Mouse (Mus musculus): ENCODE measurements around the gene Tmem41b. TPM values are rescaled to one million over a fixed set of nuclear protein-coding genes. Genes with fewer than 3 reads are reported as not detected.
A peak's percentile ranks its signal among the peaks of the same experiment; 100 is the strongest.

Gene Tmem41b
- polyA plus RNA-seq, 1 experiment from 2014 or later, result 56.5 TPM

DNA sequence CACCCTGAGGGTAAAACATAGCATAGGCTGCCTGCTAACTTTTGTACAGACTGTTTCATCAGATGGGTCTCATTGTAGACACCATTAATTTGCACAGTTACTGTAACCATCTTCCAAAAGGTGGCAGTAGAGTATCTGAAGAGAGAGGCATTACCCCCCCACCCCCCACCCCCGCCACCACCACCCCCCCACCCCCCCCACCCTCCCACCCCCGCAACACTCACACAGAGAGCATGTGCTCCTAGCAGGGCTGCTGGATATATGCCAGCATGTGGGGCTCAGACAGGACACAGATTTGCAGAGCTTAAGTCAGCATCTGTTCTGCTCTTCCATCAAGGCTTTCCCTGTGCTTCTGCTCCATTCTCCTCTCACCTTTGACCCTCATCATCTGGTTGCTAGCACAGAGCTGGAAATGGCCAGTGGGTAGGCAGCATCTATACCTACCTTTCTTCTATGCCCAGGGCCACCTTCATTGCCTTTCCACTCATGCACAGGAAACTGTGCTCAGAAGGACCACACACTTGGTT is 17.7 kb downstream of the Tmem41b start:
- Histone ChIP-seq H3K36me3 (ENCODE audit: control insufficient read depth, insufficient read depth, low read length) (no peaks in the 10 kb centered on the region), H3K4me3 (ENCODE audit: low read depth, low read length) (no peak overlapping the region), H3K27me3 (ENCODE audit: control insufficient read depth, insufficient read depth, low read length) (no peaks in the 10 kb centered on the region), H3K9ac (ENCODE audit: low read depth, low read length) (no peak overlapping the region), H3K9me3 (replicated peaks; ENCODE audit: control insufficient read depth, low read length) (no peaks in the 10 kb centered on the region), H3K4me2 (no peak overlapping the region), H3K27ac (ENCODE audit: low read depth, low read length) (no peak overlapping the region), H3K4me1 (ENCODE audit: control insufficient read depth, insufficient read depth, low read length) (peaks cover 7% of the 10 kb centered on the region; the same call in 1 of the 2 replicates)
- peak; percentile 52; the same call in 1 of the 2 replicates for ATAC-seq (replicated peaks; ENCODE audit: insufficient number of reproducible peaks, low FRiP score, low TSS enrichment)
- WGBS (ENCODE audit: insufficient replicate concordance), result no CpG with 5 or more reads among the region's 2 CpGs

DNA sequence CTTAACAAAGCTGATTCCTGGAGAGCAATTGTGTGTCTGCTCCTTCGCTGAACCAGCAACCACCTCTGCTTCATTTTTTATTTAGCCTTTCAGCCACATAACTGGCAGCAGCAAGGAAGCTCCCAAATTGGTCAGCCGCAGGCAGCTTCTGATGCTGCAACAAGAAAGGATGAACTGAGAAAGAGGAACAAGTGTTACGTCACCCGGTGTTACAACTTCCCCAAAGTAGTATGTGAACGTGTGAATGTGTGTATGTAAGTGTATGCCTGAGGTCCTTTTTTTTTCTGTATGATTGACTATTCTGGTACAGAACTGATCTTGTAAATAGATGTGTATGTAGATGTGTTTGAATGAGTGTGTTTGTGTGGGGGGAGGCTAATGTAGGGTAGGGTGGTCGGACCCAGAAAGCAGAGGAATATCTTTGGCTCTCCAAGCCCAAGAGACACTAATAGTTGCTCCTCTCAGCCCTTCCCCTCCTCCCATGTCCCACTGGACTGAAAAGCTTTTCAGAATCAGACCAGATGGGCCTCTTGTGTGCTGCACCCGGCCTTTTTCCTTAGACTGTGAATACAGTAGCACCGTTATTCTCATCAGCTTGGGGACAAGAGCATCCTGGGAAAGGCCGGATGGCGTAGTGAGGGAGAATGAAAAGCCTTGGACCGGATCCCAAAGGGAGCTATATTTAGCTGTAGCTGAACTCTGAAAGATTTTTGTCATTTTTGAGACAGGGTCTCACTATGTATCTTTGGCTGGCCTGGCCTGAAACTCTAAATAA is 18.7 kb downstream of the Tmem41b start:
- H3K27ac ChIP-seq (ENCODE audit: low read depth, low read length), result no peak overlapping the region
- no peaks in the 10 kb centered on the region for H3K27me3 ChIP-seq (ENCODE audit: control insufficient read depth, insufficient read depth, low read length)
- no peaks in the 10 kb centered on the region for H3K36me3 ChIP-seq (ENCODE audit: control insufficient read depth, insufficient read depth, low read length)
- H3K4me2 ChIP-seq, result no peak overlapping the region
- 68% methylated on average over 11 of the region's 11 CpGs for WGBS (ENCODE audit: insufficient replicate concordance)
- H3K9me3 ChIP-seq (replicated peaks; ENCODE audit: control insufficient read depth, low read length), result no peaks in the 10 kb centered on the region; the same call in 1 of the 2 replicates
- H3K4me3 ChIP-seq (ENCODE audit: low read depth, low read length), result no peak overlapping the region
- H3K9ac ChIP-seq (ENCODE audit: low read depth, low read length), result no peak overlapping the region
- ATAC-seq (replicated peaks; ENCODE audit: insufficient number of reproducible peaks, low FRiP score, low TSS enrichment), result no peak
- H3K4me1 ChIP-seq (ENCODE audit: control insufficient read depth, insufficient read depth, low read length), result peaks cover 7% of the 10 kb centered on the region; the same call in 1 of the 2 replicates

DNA sequence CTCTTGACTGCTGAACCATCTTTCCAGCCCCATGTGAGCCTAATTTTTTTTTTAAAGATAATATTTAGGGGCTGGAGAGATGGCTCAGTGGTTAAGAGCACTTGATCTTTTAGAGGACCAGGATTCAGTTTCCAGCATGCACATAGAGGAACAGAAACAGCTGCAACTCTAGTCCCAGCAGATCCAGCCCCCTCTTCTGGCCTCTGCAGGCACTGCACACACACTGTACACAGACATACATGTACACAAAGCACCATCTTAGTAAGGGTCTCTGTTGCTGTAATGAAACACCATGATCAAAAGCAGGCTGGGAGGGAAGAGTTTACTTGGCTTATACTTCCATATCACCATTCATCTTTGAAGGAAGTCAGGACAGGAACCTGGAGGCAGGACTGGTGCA is 21.1 kb downstream of the Tmem41b start:
- H3K4me3 ChIP-seq (ENCODE audit: low read depth, low read length), result no peak overlapping the region

DNA sequence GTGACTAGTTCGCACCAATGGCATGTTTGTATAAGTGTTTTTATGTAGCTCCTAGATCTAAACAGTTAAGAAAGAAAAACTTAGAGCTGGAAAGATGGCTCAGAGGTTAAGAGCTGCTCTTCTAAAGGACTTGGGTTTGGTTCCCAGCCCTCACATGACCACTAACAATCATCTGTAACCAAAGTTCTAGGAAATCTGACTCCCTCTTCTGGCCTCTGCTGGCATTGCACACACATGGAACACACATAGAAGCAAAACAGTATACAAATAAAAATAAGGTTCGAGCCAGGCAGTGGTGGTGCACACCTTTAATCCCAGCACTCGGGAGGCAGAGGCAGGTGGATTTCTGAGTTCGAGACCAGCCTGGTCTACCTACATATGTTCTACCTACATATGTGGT is 23.0 kb downstream of the Tmem41b start:
- H3K27ac ChIP-seq (ENCODE audit: low read depth, low read length), result no peak overlapping the region
- H3K9me3 ChIP-seq (replicated peaks; ENCODE audit: control insufficient read depth, low read length), result no peaks in the 10 kb centered on the region; the same call in 1 of the 2 replicates
- H3K4me3 ChIP-seq (ENCODE audit: low read depth, low read length), result no peak overlapping the region
- H3K4me1 ChIP-seq (ENCODE audit: control insufficient read depth, insufficient read depth, low read length), result peaks cover 6% of the 10 kb centered on the region
- H3K36me3 ChIP-seq (ENCODE audit: control insufficient read depth, insufficient read depth, low read length), result no peaks in the 10 kb centered on the region
- no peak overlapping the region for H3K4me2 ChIP-seq
- ATAC-seq (replicated peaks; ENCODE audit: insufficient number of reproducible peaks, low FRiP score, low TSS enrichment), result no peak
- H3K9ac ChIP-seq (ENCODE audit: low read depth, low read length), result no peak overlapping the region
- 86% methylated on average over 4 of the region's 4 CpGs for WGBS (ENCODE audit: insufficient replicate concordance)
- no peaks in the 10 kb centered on the region for H3K27me3 ChIP-seq (ENCODE audit: control insufficient read depth, insufficient read depth, low read length)

More for the DNA sequence above, 21.1 kb downstream of the Tmem41b start:
- no peak overlapping the region for H3K9ac ChIP-seq (ENCODE audit: low read depth, low read length)
- H3K36me3 ChIP-seq (ENCODE audit: control insufficient read depth, insufficient read depth, low read length), result no peaks in the 10 kb centered on the region
- H3K4me2 ChIP-seq, result no peak overlapping the region
- H3K27ac ChIP-seq (ENCODE audit: low read depth, low read length), result no peak overlapping the region
- ATAC-seq (replicated peaks; ENCODE audit: insufficient number of reproducible peaks, low FRiP score, low TSS enrichment), result no peak
- H3K9me3 ChIP-seq (replicated peaks; ENCODE audit: control insufficient read depth, low read length), result no peaks in the 10 kb centered on the region; the same call in 1 of the 2 replicates
- H3K27me3 ChIP-seq (ENCODE audit: control insufficient read depth, insufficient read depth, low read length), result no peaks in the 10 kb centered on the region
- peaks cover 7% of the 10 kb centered on the region; the same call in 1 of the 2 replicates for H3K4me1 ChIP-seq (ENCODE audit: control insufficient read depth, insufficient read depth, low read length)

- Histone ChIP-seq H3K4me1 (ENCODE audit: control insufficient read depth, insufficient read depth, low read length) (peaks cover 12% of the 10 kb centered on the region), H3K36me3 (ENCODE audit: control insufficient read depth, insufficient read depth, low read length) (no peaks in the 10 kb centered on the region), H3K4me3 (ENCODE audit: low read depth, low read length) (no peak overlapping the region), H3K4me2 (no peak overlapping the region), H3K9ac (ENCODE audit: low read depth, low read length) (no peak overlapping the region), H3K27me3 (ENCODE audit: control insufficient read depth, insufficient read depth, low read length) (no peaks in the 10 kb centered on the region), H3K27ac (ENCODE audit: low read depth, low read length) (no peak overlapping the region), H3K9me3 (replicated peaks; ENCODE audit: control insufficient read depth, low read length) (no peaks in the 10 kb centered on the region; the same call in 1 of the 2 replicates)
- ATAC-seq (replicated peaks; ENCODE audit: insufficient number of reproducible peaks, low FRiP score, low TSS enrichment), result no peak
- WGBS (ENCODE audit: insufficient replicate concordance), result 70% methylated on average over 4 of the region's 4 CpGs
Observed at GRCm38 (mm10) chr7:109962596-109962995, 24.1 kb downstream of the Tmem41b start.

- H3K9ac ChIP-seq (ENCODE audit: low read depth, low read length), result no peak overlapping the region
- WGBS (ENCODE audit: insufficient replicate concordance), result 82% methylated on average over 2 of the region's 2 CpGs
- no peaks in the 10 kb centered on the region; the same call in 1 of the 2 replicates for H3K9me3 ChIP-seq (replicated peaks; ENCODE audit: control insufficient read depth, low read length)
- no peak overlapping the region for H3K4me3 ChIP-seq (ENCODE audit: low read depth, low read length)
- no peaks in the 10 kb centered on the region for H3K27me3 ChIP-seq (ENCODE audit: control insufficient read depth, insufficient read depth, low read length)
- no peaks in the 10 kb centered on the region for H3K36me3 ChIP-seq (ENCODE audit: control insufficient read depth, insufficient read depth, low read length)
- H3K4me1 ChIP-seq (ENCODE audit: control insufficient read depth, insufficient read depth, low read length), result peaks cover 16% of the 10 kb centered on the region
- H3K27ac ChIP-seq (ENCODE audit: low read depth, low read length), result no peak overlapping the region
- no peak for ATAC-seq (replicated peaks; ENCODE audit: insufficient number of reproducible peaks, low FRiP score, low TSS enrichment)
- H3K4me2 ChIP-seq, result no peak overlapping the region
Observed at GRCm38 (mm10) chr7:109961570-109961969, 25.2 kb downstream of the Tmem41b start.

- ATAC-seq (replicated peaks; ENCODE audit: insufficient number of reproducible peaks, low FRiP score, low TSS enrichment), result no peak
Observed at GRCm38 (mm10) chr7:109960613-109961154, 26.0 kb downstream of the Tmem41b start.

DNA sequence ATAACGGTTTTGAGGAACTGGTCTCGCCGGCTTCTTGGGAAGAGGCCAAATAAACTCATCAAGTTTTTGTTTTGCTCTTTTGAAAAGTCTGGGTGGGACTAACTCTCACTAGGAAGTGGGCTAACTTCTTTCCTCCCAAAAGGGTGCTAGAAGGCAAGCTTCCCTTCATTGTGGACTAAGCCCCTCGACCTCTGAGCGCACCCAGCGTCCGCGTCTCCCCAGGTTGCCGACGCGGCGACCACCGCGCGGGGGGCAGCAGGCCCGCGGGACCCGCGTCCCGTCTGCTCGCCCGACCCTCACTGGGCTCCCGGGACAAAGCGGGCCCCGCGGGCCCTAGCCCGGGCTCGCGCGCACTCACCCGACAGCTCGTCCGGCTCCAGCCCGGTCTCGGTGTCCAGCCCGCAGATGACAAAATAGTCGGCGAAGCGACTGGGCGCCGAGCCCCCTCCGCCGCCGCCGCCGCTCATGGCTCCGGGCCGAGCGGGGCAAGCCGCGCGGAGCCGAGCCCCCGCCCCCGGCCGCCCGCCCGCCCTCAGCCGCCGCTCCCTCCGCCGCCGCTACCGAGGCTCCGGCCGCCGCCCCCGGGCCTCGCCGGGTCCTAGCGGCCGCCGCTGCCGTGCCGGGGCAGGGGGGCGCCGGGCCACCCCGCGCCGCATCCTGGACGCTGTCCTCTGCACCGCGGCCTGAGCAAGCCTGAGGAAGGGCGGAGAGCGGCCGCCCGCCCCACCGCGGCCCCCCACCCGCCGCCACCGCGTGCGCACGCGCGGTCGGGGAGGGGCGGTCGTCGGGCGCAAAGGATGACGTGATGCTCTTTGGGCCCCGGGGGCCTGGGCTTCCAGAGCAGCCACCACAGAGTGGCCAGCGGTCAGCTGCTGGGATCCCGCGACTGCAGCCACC is 26.8 kb downstream of the Tmem41b start, which contains the start of gene Dennd5a:
Dennd5a (minus strand) TSS at position 755 of the 897 bp plus-strand sequence.
- Histone ChIP-seq H3K9me3 (replicated peaks; ENCODE audit: control insufficient read depth, low read length) (no peaks in the 10 kb centered on the region; the same call in 1 of the 2 replicates), H3K4me2 (peak within 1 kb of the TSS; percentile 89), H3K27me3 (ENCODE audit: control insufficient read depth, insufficient read depth, low read length) (no peaks in the 10 kb centered on the region), H3K36me3 (ENCODE audit: control insufficient read depth, insufficient read depth, low read length) (no peaks in the 10 kb centered on the region), H3K4me3 (ENCODE audit: low read depth, low read length) (peak within 1 kb of the TSS; percentile 92), H3K27ac (ENCODE audit: low read depth, low read length) (peak within 1 kb of the TSS; percentile 90), H3K4me1 (ENCODE audit: control insufficient read depth, insufficient read depth, low read length) (peaks cover 20% of the 10 kb centered on the region), H3K9ac (ENCODE audit: low read depth, low read length) (peak within 1 kb of the TSS; percentile 95)
- under 1% methylated on average over 72 of the region's 107 CpGs for WGBS (ENCODE audit: insufficient replicate concordance)
- ATAC-seq (replicated peaks; ENCODE audit: insufficient number of reproducible peaks, low FRiP score, low TSS enrichment), result peak; percentile 92

More at GRCm38 (mm10) chr7:109960613-109961154, 26.0 kb downstream of the Tmem41b start:
- Histone ChIP-seq H3K4me3 (ENCODE audit: low read depth, low read length) (peak overlapping the region; percentile 92), H3K4me2 (peak overlapping the region; percentile 89), H3K4me1 (ENCODE audit: control insufficient read depth, insufficient read depth, low read length) (peaks cover 16% of the 10 kb centered on the region), H3K9me3 (replicated peaks; ENCODE audit: control insufficient read depth, low read length) (no peaks in the 10 kb centered on the region; the same call in 1 of the 2 replicates), H3K27ac (ENCODE audit: low read depth, low read length) (peak overlapping the region; percentile 90), H3K9ac (ENCODE audit: low read depth, low read length) (peak overlapping the region; percentile 95), H3K27me3 (ENCODE audit: control insufficient read depth, insufficient read depth, low read length) (no peaks in the 10 kb centered on the region), H3K36me3 (ENCODE audit: control insufficient read depth, insufficient read depth, low read length) (no peaks in the 10 kb centered on the region)
- 10% methylated on average over 13 of the region's 13 CpGs for WGBS (ENCODE audit: insufficient replicate concordance)
